Mouse (Mus musculus) lung, postnatal 4 days (tissue): ENCODE data around the gene Ankib1.
A peak's percentile ranks its signal among the peaks of the same experiment; 100 is the strongest.
"Not testable (repeated sequence)": the region's sequence is repeated elsewhere in the genome, so short reads cannot be mapped to it uniquely, and the experiment has no call there.

ENCODE experiments used
- DNase-seq, 2 experiments: peaks; one replicate each; pipeline ENCODE4 v3.0.0; 2021

The Ankib1 gene

DNA sequence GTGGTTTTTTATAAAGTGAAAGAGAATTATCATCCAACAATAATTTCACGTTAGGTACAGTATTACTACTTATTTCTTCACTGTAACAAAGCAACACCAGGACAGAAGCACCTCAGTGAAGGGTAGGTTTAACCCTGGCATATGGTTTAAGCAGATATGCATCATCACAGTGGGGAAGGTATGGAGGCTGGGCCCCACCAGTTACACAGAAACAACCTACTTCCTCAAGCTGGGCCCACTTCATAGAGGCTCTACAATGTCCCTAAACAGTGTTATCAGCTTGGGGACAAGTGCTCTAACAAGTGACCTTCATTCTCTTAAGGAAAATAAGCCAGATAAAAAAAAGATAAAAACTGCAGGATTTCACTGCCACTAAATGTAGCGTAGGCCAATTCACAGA, 79.9 kb downstream of the Ankib1 start:
- no peak for DNase-seq

GRCm38 (mm10) chr5:3719371-3719770, 83.4 kb downstream of the Ankib1 start:
- DNase-seq: no peak

GRCm38 (mm10) chr5:3715800-3716199, 86.9 kb downstream of the Ankib1 start:
- no peak for DNase-seq

- no peak for DNase-seq
Measured at GRCm38 (mm10) chr5:3702180-3702579, 100.5 kb downstream of the Ankib1 start.

GRCm38 (mm10) chr5:3700025-3700424, 102.7 kb downstream of the Ankib1 start:
- DNase-seq: no peak

DNA sequence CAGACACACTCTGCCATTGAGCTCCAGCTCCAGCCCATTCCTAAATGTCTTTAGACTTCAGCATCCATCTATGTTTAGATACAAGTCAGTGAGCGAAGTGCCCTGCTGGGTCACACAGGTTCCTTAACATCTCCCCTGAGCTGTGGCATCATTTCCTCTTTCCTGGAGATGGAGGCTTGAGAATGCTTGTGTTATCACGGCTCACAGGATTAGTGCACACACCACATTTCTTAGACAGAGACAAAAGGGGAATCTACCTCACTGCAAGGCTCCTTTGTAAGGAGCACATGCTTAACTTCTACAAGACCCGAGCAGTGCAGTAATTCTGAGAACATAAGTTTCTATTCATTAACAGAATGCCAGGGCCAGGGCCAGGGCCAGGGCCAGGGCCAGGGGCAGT, 106.7 kb downstream of the Ankib1 start:
- no peak for DNase-seq

- DNase-seq: no peak
Measured at GRCm38 (mm10) chr5:3695191-3695590, 107.5 kb downstream of the Ankib1 start.

DNA sequence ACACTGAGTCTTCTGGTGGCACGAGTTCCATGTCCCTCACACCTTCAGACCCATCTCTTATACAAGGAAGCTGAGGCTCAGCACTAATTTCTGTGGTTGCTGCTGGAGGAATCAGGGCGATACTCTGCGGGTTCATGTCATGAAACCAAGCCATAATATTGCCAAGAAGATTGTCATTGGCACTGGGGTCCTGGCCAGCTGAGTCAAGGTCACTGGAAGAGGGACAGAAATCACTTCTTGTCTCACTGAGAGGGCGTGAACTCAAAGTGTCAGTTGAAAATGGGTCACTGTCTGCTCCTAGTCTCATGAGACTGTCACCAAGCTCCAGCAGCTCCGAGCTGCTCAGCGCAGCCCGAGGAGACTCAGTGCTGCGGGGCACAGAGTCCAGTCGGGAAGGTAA, 109.8 kb downstream of the Ankib1 start:
- DNase-seq: no peak

DNA sequence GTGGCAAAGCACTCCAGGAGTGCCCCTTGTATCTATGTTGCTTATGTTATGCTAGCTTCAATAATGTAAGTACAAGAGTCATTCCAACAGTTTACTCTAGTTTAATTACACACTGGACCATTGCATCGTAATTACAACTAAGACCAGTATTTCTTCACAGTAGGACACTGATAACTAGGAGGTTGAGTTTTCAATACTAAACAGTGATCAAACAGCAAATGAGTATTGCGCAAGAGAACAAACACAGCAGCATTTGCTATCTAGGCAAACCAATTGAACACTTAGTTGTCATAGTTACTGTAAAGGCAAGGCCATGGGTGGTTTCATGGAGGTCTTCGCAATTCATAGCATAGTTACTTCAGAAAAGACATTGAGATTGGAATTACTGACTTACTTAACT, 111.4 kb downstream of the Ankib1 start:
- no peak for DNase-seq

DNA sequence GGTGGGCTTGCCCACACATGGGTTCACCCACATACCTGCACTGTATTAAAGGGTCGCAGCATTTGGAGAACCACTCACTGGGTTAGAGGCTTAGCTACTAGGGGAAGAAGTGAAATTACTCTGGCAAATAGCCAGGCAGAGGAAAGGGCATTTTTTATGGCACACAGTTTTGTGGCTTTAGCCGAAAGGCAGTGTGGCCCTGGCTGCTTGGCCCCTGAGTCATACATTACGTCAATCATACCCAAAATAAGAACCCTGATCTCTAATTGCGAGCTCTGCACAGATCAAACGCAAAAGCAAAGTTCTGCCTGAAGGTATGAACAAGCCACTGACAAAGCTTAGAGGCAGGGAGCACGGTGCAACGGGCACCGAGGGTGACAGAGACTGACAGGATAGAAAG, 114.4 kb downstream of the Ankib1 start:
- DNase-seq: no peak

DNA sequence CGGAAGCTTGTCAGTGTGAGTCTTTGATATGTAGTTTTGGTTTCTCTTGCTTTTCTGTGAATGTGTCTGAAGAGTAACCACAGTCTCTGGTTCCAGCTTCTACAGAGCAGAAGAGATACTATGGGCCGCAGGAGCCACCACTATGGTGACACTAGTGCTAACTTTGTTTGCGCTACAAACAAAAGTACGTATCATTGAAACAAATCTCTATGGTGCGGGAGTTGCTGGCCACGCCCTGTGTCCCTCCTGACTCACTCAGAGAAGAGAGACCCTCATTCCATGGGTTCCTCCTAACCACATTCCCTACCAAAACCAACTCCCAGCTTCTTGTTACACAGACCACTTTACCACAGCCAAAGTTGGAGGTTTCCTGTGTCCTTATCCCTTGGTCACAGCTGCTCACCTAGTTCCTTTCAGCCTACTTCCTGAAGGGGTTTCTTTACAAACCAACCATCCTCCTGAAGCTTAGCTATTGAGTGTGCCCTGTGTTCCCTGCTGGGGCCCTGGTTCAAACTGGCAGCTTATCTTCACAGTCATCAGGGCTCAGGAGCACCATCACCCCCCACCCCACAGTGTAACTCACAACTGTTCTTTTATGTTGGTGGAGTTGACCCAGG, 132.7 kb downstream of the Ankib1 start:
- DNase-seq: no peak

DNA sequence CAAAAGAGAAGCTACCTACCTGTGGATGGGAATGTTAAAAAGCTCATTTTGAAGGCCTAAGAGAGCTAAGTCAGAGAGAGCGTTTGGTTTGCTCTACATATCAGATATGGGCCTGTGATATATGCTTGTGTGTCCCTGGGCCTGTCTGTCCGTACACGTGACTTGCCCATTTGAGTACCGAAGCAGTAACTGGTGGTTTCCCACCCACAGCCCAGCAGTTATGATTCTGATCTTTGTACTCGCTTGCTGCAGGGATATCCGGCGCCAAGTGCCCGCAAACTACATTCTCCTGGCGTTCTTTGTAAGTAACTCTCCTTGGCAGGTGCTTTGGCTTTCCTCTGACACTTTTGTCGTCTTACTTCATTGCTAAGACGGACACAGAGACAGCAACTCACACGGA, 136.1 kb downstream of the Ankib1 start:
- DNase-seq: no peak

- no peak for DNase-seq
Measured at GRCm38 (mm10) chr5:3665225-3665624, 137.5 kb downstream of the Ankib1 start.

DNA sequence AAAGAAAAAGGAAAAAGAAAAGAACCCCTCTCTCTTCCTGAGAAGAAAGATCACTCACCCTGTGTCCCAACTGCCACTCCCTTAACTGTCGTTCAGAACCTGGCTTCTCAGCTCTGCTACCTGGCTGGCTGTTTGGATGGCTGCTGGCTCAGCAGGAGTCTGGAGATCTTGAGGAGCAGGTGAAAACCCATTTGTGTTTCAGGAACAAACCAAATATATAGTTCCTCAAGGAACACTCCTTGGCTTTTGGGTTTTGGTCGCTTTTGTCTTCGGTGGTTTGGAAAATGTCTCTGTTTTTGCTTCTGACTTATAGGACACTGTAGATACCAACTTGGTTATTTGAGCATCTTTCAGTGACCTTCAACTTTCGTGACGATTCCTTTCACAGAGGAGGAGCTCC, 145.6 kb downstream of the Ankib1 start, which contains the start of gene Gatad1:
Gatad1 (minus strand) TSS at position 101 of the 400 bp plus-strand sequence.
- no peak for DNase-seq

DNA sequence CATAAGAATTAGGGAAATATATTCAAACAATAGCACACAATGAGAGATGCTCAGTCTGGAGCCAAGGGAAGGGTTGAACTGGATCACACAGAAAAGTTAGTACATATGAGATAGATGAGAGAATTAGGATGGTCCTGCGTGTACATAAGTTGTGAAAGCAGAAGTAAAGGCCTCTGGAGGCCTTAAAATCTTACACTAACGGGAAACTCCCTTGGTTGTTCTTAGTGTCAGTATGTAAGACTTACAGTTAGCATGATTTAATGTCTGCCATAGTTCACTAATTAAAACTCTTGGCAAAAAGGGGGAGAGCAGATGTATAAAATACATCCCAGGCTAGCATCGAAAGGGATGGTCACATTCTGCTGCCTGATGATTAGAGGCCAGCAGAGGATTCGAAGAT, 148.9 kb downstream of the Ankib1 start:
- no peak for DNase-seq

DNA sequence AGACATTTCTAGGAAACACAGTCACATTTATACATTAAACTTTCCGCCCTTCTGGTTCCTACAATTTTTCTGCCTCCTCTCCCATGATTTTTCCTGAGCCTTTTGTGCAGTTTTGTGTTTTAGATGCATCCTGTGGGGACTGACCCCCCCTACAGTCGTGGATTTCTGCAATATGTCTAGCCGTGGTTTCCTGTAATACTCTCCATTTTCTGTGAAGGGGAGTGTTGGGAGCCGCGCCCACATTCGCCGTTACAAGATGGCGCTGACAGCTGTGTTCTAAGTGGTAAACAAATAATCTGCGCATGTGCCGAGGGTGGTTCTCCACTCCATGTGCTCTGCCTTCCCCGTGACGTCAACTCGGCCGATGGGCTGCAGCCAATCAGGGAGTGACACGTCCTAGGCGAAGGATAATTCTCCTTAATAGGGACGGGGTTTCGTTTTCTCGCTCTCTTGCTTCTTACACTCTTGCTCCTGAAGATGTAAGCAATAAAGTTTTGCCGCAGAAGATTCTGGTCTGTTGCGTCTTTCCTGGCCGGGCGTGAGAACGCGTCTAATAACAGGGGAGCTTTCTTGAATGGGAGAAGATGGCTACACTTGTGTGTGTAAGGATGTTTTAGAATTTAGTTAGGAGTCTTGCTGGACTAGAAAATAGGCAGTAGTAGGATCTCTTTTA, 149.7 kb downstream of the Ankib1 start:
- DNase-seq: not testable (repeated sequence)

- DNase-seq: no peak
Measured at GRCm38 (mm10) chr5:3651621-3652020, 151.1 kb downstream of the Ankib1 start.

- DNase-seq: no peak
Measured at GRCm38 (mm10) chr5:3650881-3651280, 151.8 kb downstream of the Ankib1 start, which contains the start of gene Tmbim7. Tmbim7 (plus strand) TSS chr5:3651181.

DNA sequence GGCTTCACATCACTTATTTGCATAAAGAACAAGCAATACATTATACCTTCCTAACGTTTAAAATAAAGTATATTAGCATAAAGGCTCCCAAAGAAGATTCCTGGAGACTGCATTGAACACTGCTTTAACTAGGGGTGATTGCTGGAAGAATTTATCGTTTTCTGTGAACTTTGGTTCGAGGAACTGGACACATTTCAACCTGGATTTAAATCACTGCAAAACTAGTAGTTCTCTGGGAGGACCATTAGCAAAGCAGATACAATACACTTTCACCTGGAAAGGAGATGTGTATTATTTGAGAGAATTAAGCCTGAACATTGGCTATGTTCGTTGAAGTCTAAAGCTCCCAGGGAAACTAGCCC, 153.9 kb downstream of the Ankib1 start:
- DNase-seq: no peak

- DNase-seq: no peak
Measured at GRCm38 (mm10) chr5:3648206-3648848, 154.4 kb downstream of the Ankib1 start.

GRCm38 (mm10) chr5:3647708-3648121, 155.0 kb downstream of the Ankib1 start:
- DNase-seq: peak; percentile 91 to 96

DNA sequence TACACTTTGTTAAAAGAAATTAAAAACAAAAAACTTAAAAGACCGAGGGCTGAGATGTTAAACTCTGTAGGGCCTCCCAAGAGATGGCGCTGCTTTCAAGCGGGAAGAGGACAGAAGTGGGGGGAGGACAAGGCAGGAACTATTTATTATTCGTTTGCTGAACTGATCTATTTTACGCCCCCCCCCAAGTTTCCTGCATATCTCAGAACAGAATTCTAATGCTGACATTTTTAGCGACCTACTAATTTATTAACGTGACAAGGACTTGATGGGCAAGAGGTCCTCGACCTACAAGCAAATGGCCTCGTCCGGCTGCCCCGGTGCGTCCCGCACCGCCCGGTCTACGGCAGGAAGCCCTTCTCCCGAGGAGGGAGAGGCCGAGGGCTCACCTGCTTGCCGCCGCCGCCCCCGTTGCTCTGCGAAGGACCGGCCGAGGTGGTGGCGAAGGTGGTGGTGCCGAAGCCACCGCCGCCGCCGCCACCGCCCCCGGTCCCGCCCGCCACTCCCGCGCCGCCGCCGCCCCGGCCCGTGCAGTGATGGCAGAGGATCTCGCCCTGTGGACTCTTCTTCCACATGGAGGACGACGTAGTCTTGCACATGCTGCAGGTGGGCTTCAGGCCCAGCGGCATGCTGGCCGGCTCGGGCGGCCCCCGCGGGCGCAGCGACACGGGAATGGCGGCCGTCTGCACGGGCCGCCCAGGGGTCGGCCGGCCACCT, 155.6 kb downstream of the Ankib1 start:
- DNase-seq: peak; percentile 27 to 66

- no peak for DNase-seq
Measured at GRCm38 (mm10) chr5:3646539-3646938, 156.2 kb downstream of the Ankib1 start.

DNA sequence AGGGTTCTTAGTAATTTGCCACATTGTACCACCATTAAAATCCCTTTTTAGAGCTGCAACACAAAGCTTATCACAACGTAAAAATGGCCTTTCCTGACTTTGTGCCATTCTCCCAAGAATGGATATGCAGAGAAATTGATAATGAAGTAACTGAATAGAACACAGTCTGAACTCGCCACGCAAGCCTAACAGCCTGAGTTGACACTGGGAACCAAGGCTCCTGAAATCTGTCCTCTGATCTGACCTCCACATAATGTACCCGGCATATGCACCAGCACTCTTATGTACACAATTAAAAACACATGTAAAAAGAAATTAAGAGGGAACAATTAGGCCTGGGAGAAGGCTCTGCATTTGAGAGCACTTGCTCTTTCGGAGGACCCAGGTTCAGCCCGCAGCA, 157.4 kb downstream of the Ankib1 start:
- DNase-seq: no peak
